Mouse (Mus musculus): ENCODE results near the gene Rbbp6.

The Rbbp6 gene

GRCm38 (mm10) chr7:123046473-123047091, 81.1 kb downstream of the Rbbp6 start:
- no peak for DNase-seq (ENCODE audit: low read depth, low spot score)

Measured in R1 (cell line).